22 mouse cellular contexts compared by ENCODE assay signal in the genomic region with DNA sequence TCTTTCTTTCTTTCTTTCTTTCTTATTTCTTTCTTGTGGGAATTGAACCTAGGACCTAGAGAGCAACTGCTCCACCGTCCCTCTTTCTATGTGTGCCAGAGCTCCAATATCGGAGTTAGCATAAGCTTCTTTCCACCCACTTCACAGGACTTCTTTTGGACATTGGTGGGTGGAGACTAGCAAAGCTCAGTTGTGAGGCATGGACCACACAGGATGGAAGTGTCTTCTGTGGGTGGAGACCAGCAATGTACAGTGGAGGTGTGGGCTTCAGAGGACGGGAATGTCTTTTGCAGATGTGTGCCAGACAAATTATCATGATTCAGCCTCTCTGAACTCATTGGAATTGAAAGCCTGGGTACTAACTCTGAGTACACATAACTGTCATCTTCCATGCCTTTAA.
DNase-seq lines count a peak whose midpoint lies in the region; TF ChIP-seq lines count a peak whose summit lies in the region.
"Had no signal": no experiment of that assay in that cellular context is flagged by ENCODE, and none has a peak within 500 bp of the region (broad histone marks: within the 10 kb centered on the region; RNA-seq: fewer than 3 reads in every experiment).

No protein-coding gene starts in this region.

- intact Hi-C loops in left cerebral cortex, adult 2 months (cut with DNase I), result no loop called here

- no peak overlapping the region for H3K27ac ChIP-seq in left cerebral cortex, adult 2 months
- H3K27ac ChIP-seq: embryonic facial prominence, embryonic 13.5 days; embryonic facial prominence, embryonic 15.5 days; forebrain, embryonic 10.5 days; forebrain, embryonic 12.5 days had no signal

- peak; percentile 44 to 58 for DNase-seq in frontal cortex, adult 2 months (ENCODE audit: extremely low spot score in 1 of 2, low spot score in 1 of 2)
- DNase-seq in frontal cortex, postnatal 25 days (ENCODE audit: low spot score in 2 of 2), result no peak
- DNase-seq in left cerebral cortex, adult 18-20 months (ENCODE audit: low spot score in 2 of 2), result peak; percentile 27 to 47
- no peak for DNase-seq in left cerebral cortex, adult 2 months (ENCODE audit: extremely low spot score in 1 of 2, low spot score in 2 of 2)
- DNase-seq in right cerebral cortex, postnatal 36 days (ENCODE audit: low spot score in 2 of 2), result peak; percentile 24 to 68
- no peak for DNase-seq in right cerebral cortex, postnatal 14 days
- DNase-seq in adrenal gland, postnatal 4 days (ENCODE audit: low spot score in 2 of 2), result no peak
- DNase-seq: adrenal gland, adult 2 months; adrenal gland, postnatal 10 days; adrenal gland, postnatal 25 days; cerebellum, adult 11 months; cerebellum, adult 18-20 months; cerebellum, adult 8-10 months; cerebellum, adult 9-11 months; cerebellum, postnatal 14 days; cerebellum, postnatal 36 days; embryo, embryonic 11 days had no signal

- no peak for TF ChIP-seq CTCF in left cerebral cortex, adult 2 months (IDR thresholded peaks at IDR 0.05)

- H3K4me3 ChIP-seq in left cerebral cortex, adult 2 months, result no peak overlapping the region
- H3K4me3 ChIP-seq: embryonic facial prominence, embryonic 13.5 days; embryonic facial prominence, embryonic 15.5 days; erythroblast, embryonic 14.5 days; forebrain, embryonic 10.5 days; forebrain, embryonic 12.5 days had no signal

Comparison
In these comparisons a context has a peak if more than half of its experiments do, and no peak if none do; other contexts are left out.
1. DNase-seq: peak in frontal cortex, adult 2 months (2 of 2), left cerebral cortex, adult 18-20 months (2 of 2) and right cerebral cortex, postnatal 36 days (2 of 2); none in frontal cortex, postnatal 25 days (0 of 2), left cerebral cortex, adult 2 months (0 of 2), right cerebral cortex, postnatal 14 days (single experiment) and adrenal gland, postnatal 4 days (0 of 2).